Mouse (Mus musculus) intestine, embryonic 14.5 days (tissue): ENCODE data around the gene Cdc5l. TPM values are rescaled to one million over a fixed set of nuclear protein-coding genes. Genes with fewer than 3 reads are reported as not detected.
A peak's percentile ranks its signal among the peaks of the same experiment; 100 is the strongest.

Experiments
- ATAC-seq: fragments of 200-750 bp; cut with Nextera tagmentation; replicated peaks from 2 replicates; pipeline ENCODE4 v1.8.0; 2017; ENCODE audit warnings: low read depth, moderate number of reproducible peaks, moderate TSS enrichment, moderate library complexity; ENCODE audit not compliant: low FRiP score, low TSS enrichment
- DNase-seq: peaks from one replicate; pipeline ENCODE4 v3.0.0-alpha.2; 2018; ENCODE audit warnings: low spot score
- H3K27ac ChIP-seq: fragments of 300-500 bp; sonication (generic); 2 replicates; pipeline ENCODE4 v1.5.1; 2014; ENCODE audit warnings: low read depth, mild to moderate bottlenecking, control low read depth
- H3K27me3 ChIP-seq: fragments of 300-500 bp; sonication (generic); replicated peaks from 2 replicates; pipeline ENCODE4 v1.6.1; 2014; ENCODE audit warnings: low read length, control low read depth; ENCODE audit not compliant: control insufficient read depth, insufficient read depth
- H3K36me3 ChIP-seq: fragments of 300-500 bp; sonication (generic); 2 replicates; pipeline ENCODE4 v1.6.1; 2014; ENCODE audit warnings: low read length, control low read depth; ENCODE audit not compliant: control insufficient read depth, insufficient read depth
- H3K4me1 ChIP-seq: fragments of 300-500 bp; sonication (generic); replicated peaks from 2 replicates; pipeline ENCODE4 v1.6.1; 2014; ENCODE audit warnings: low read length, control low read depth, mixed read lengths; ENCODE audit not compliant: control insufficient read depth, insufficient read depth
- H3K4me2 ChIP-seq: fragments of 300-500 bp; sonication (generic); 2 replicates; pipeline ENCODE4 v1.6.1; 2014; ENCODE audit warnings: low read length
- H3K4me3 ChIP-seq: fragments of 300-500 bp; sonication (generic); 2 replicates; pipeline ENCODE4 v1.5.1; 2014; ENCODE audit warnings: low read depth, low read length, control low read depth, mixed read lengths
- H3K9ac ChIP-seq: fragments of 300-500 bp; sonication (generic); 2 replicates; pipeline ENCODE4 v1.6.1; 2014; ENCODE audit warnings: mild to moderate bottlenecking, low read length
- H3K9me3 ChIP-seq: fragments of 300-500 bp; sonication (generic); 2 replicates; pipeline ENCODE4 v1.6.1; 2016; ENCODE audit warnings: low read length, control low read depth; ENCODE audit not compliant: control insufficient read depth
- WGBS: fragments of 180-500 bp; shearing (Covaris S2); extraction: QIAGEN DNeasy Blood & Tissue Kit; methylation state at CpG from one replicate; pipeline ENCODE4 v1.1.7; 2014; 5-methylcytosine and 5-hydroxymethylcytosine counted together
- polyA plus RNA-seq: library from polyadenylated mRNA; unstranded; fragments of >200 nt; fragmentation: Nextera tagmentation; extraction: Ambion mirVana; gene quantifications from 2 replicates; pipeline ENCODE4 v1.2.1, GENCODE M21; 2014

Gene Cdc5l
- 62.6 and 68.3 TPM in 2 replicates for polyA plus RNA-seq

DNA sequence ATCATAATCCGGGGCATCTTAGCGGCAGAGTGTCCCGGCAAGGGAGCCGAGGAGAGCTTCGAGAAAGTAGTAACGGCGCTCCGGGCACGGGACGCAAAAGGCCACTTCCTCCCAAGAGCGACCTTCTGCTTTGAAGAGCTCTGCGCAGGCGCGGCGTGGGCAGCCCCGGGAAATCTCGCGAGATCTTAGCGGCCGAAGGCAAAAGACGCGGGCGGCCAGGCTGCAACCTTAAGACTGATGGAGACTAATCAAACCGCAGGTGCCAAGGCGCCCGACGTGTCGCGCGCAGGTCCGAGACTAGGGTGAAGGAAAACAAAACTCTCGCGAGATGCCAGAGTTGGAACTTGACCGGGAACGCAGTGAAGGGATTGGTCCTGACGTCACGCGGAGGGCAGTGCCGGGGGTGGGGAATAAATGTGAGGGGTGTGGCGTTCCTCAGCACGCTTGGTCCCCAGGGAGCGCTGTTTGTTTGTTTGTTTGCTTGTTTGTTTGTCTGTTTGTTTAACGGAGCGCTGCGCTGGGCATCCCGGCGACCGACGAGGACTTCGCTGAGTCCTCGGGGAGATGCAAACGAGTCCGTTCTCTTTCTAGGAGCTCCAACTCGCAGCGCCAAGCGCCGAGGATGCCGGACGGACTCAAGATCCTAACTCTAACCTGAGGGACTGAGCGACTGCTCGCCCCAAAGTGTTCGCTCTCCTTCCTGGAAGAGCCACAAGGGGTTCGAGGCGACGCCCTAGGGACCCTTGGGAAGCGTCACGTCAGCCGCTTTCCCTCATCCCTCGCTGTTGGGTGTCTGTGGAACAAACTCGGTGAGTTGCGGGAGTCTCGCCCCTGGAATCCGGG lies at the start of gene Cdc5l:
TSS of gene Cdc5l (minus strand) at position 319 of the 843 bp plus-strand sequence.
- under 1% methylated on average over 73 of the region's 73 CpGs for WGBS
- H3K27ac ChIP-seq: peak within 1 kb of the TSS; percentile 97
- H3K9me3 ChIP-seq: no peaks in the 10 kb centered on the region
- H3K27me3 ChIP-seq: no peaks in the 10 kb centered on the region
- DNase-seq: peak; percentile 98
- H3K36me3 ChIP-seq: peaks cover 13% of the 10 kb centered on the region
- peaks cover 21% of the 10 kb centered on the region for H3K4me1 ChIP-seq
- peak; percentile 98 for ATAC-seq
- peak within 1 kb of the TSS; percentile 82 for H3K4me3 ChIP-seq
- peak within 1 kb of the TSS; percentile 88 for H3K9ac ChIP-seq
- H3K4me2 ChIP-seq: peak within 1 kb of the TSS; percentile 90

DNA sequence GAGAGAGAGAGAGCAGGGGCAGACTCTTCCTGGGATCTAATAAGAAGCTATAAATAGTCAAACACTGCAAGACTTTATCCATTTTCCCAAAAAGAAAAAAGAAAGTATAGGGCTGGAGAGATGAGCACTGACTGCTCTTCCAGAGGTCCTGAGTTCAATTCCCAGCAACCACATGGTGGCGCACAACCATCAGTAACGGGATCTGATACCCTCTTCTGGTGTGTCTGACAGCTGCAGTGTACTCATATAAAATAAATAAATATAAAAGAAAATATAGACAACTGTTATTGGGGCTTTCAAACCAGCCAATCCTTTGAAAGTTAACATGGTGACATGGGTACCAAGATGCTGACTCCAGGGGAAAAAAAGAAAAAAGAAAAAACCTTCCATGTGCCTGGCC lies 46.9 kb upstream of the Cdc5l start:
- WGBS: 31% methylated on average over 2 of the region's 2 CpGs
- peaks cover 8% of the 10 kb centered on the region; the same call in 1 of the 2 replicates for H3K27me3 ChIP-seq

DNA sequence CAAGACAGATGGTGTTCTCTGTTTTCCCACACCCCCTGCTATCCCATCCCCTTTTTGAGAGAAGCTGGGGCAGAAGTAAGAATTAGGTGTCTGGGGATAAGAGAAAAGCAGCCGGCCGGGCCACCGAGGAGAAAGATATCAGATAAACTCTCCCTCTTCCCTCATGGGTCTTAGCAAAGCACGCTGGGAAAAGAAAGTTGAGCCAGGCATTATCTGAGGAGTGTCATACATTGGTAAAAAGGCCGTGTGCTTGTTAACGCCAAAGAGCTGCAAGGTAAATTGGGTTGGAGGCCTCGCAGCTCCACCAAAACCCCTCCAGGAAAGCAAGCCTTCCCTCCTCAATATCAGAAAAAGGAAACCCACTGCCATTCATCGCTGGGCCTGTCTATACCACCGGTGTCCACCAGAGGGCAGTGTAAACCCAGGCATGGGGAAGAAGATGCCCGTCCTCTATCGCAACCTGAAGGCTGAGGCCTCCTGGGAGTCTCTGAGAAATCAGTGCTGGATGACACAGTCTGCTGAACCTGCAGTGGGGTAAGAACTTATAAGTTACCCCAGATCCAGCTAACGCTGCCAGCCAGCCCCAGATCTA lies 44.8 kb upstream of the Cdc5l start:
- ATAC-seq: no peak
- WGBS: 15% methylated on average over 12 of the region's 12 CpGs

More for the DNA sequence above, 46.9 kb upstream of the Cdc5l start:
- DNase-seq: no peak
- Histone ChIP-seq H3K27ac (no peak overlapping the region), H3K9me3 (no peaks in the 10 kb centered on the region), H3K4me2 (no peak overlapping the region), H3K4me1 (no peaks in the 10 kb centered on the region), H3K4me3 (no peak overlapping the region), H3K36me3 (no peaks in the 10 kb centered on the region), H3K9ac (no peak overlapping the region)
- ATAC-seq: no peak

DNA sequence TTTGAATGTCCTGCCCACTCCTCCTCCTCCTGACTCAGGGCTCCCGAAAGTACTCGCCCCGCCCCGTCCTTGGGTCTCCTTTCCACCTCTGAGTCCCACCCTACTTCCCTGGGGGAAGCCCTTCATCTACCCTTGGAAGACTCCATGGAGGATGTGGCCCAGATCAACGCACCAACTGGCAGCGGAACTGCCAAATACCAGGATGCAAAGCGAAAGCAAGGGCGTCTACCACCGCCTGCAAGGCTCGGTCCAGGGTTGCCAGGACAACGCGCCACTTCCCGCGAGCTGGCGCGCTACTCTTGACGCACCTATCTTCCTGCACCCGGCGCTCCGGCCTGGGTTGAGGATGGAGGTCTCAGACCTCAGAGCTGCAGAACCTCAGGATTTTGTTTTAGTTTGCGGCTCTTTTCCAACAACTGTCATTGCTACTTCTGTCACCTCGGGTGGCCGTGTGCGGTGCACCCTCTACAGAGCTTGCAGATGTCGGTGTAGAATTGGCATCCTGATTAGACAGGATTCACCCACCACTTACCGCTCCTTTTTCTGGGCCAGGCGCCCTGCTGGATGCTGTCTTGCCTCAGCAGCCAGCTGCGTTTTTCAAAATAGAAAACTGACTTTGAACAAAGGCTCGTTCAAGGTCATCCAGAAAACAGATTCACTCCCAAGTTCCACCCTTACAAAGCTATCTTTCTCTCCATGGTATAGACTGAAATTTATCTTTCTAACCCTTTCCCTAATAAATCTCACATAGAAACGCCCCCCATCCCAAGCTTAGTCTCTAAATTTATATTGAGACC lies 41.3 kb upstream of the Cdc5l start, which contains the start of gene Spats1:
TSS of gene Spats1 (minus strand) at position 747 of the 797 bp plus-strand sequence.
- peak within 1 kb of the TSS; percentile 32; the same call in 1 of the 2 replicates for H3K9ac ChIP-seq

More for the DNA sequence above, 44.8 kb upstream of the Cdc5l start:
- Histone ChIP-seq H3K9ac (no peak overlapping the region), H3K4me1 (no peaks in the 10 kb centered on the region; the same call in 1 of the 2 replicates), H3K9me3 (no peaks in the 10 kb centered on the region), H3K4me2 (no peak overlapping the region), H3K36me3 (no peaks in the 10 kb centered on the region), H3K4me3 (no peak overlapping the region), H3K27me3 (peaks cover 26% of the 10 kb centered on the region), H3K27ac (no peak overlapping the region)
- DNase-seq: peak; percentile 96

DNA sequence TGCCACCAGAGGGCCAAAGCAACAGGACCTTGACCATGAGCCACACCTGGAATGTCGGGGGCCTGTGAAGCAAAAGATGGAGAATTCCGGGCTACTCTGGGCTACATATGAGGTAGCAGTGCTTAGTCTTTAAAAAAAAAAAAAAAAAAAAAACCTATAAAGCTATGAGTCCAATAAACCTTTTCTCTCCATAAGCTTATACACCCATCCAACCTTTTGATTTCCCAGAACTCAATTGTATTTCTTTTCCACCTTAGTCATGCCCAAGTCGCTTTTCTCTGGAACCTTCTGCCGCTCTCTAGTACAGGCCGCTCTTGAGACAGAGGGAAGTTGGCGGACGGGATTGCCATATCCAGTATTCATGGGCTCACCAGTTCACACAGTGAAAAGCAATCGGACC lies 40.6 kb upstream of the Cdc5l start:
- Histone ChIP-seq H3K4me3 (0 out of 2 replicates have a peak overlapping the region, but pooled peaks have one; percentile 36), H3K9me3 (no peaks in the 10 kb centered on the region), H3K36me3 (no peaks in the 10 kb centered on the region), H3K4me1 (no peaks in the 10 kb centered on the region; the same call in 1 of the 2 replicates), H3K9ac (no peak overlapping the region), H3K4me2 (peak overlapping the region; percentile 58; the same call in 1 of the 2 replicates), H3K27me3 (peaks cover 28% of the 10 kb centered on the region), H3K27ac (no peak overlapping the region)
- WGBS: 68% methylated on average over 8 of the region's 8 CpGs
- DNase-seq (no peak), ATAC-seq (no peak)

More for the DNA sequence above, 41.3 kb upstream of the Cdc5l start, which contains the start of gene Spats1:
- peaks cover 28% of the 10 kb centered on the region for H3K27me3 ChIP-seq
- H3K36me3 ChIP-seq: no peaks in the 10 kb centered on the region
- H3K4me3 ChIP-seq: peak within 1 kb of the TSS; percentile 36
- DNase-seq (peak; percentile 73), ATAC-seq (peak; percentile 65; the same call in 1 of the 2 replicates)
- 4% methylated on average over 30 of the region's 30 CpGs for WGBS
- peak within 1 kb of the TSS; percentile 58 for H3K4me2 ChIP-seq
- H3K27ac ChIP-seq: no peak within 1 kb of the TSS
- no peaks in the 10 kb centered on the region for H3K9me3 ChIP-seq
- no peaks in the 10 kb centered on the region; the same call in 1 of the 2 replicates for H3K4me1 ChIP-seq

DNA sequence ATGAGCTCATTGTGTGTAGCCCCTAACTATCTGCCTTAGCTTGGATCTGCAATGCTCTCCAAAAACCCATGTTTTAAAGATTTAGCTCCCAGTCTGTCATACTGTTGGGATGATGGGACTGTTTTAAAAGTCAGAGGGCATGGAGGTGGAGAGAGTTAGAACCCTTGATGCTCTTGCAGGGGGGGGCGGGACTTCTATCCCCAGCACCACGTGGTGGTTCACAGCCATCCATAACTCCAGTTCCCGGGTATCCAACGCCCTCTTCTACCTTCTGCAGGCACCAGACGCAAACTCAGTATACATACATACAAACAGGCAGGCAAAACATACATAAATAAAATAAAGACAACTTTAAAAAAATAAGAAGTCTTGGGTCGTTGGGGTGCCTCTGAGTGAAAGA lies 40.1 kb upstream of the Cdc5l start:
- Histone ChIP-seq H3K4me1 (no peaks in the 10 kb centered on the region; the same call in 1 of the 2 replicates), H3K4me3 (no peak overlapping the region), H3K9me3 (no peaks in the 10 kb centered on the region), H3K9ac (no peak overlapping the region), H3K36me3 (no peaks in the 10 kb centered on the region), H3K4me2 (no peak overlapping the region), H3K27ac (no peak overlapping the region), H3K27me3 (peaks cover 28% of the 10 kb centered on the region)
- no peak for ATAC-seq
- no peak for DNase-seq
- 72% methylated on average over 6 of the region's 6 CpGs for WGBS

DNA sequence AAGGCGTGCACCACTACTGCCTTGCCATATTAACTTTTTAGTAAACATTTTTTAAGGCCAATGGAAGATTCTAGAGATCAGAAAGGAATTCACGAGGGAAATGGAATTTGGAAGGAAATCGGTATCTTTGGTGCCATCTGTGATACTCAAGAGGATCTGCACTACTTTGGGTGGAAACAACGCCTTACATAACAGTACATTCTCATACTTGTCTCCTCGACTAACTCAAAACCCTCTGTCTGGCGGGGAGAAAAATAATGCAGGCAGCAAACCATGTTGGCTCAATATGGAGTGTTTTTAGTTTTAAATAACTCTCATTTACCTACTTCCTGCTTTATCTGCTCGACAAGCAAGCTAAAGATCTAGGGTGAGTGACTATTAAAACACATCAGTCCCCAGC lies 37.2 kb upstream of the Cdc5l start:
- Histone ChIP-seq H3K27me3 (peaks cover 23% of the 10 kb centered on the region), H3K4me3 (no peak overlapping the region), H3K4me2 (no peak overlapping the region), H3K27ac (no peak overlapping the region), H3K9me3 (0 out of 2 replicates have a peak, but pooled peaks cover 3% of the 10 kb centered on the region), H3K9ac (no peak overlapping the region), H3K36me3 (no peaks in the 10 kb centered on the region), H3K4me1 (no peaks in the 10 kb centered on the region; the same call in 1 of the 2 replicates)
- DNase-seq: no peak
- 86% methylated on average over 7 of the region's 7 CpGs for WGBS
- no peak for ATAC-seq

DNA sequence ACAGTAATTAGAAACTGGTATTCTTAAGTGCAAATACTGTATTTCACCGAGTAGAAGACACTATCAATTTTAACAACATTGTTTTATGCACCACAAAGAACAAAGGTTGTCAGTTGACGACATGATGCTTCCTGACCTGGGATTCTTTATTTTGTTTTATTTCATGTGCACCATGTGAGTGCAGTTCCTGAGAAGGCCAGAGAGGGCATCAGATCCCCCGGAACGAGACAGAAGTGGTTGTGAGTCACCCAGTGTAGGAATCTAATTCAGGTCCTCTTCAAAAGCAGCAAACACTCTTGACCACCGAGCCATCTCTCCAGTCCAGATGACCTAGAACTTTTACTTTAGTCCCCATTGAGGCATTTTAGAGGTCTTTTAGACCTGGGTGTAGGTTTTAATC lies 34.8 kb upstream of the Cdc5l start:
- Histone ChIP-seq H3K4me2 (no peak overlapping the region), H3K27ac (no peak overlapping the region), H3K9ac (no peak overlapping the region), H3K4me1 (no peaks in the 10 kb centered on the region), H3K4me3 (no peak overlapping the region), H3K36me3 (no peaks in the 10 kb centered on the region), H3K27me3 (0 out of 2 replicates have a peak, but pooled peaks cover 2% of the 10 kb centered on the region), H3K9me3 (0 out of 2 replicates have a peak, but pooled peaks cover 3% of the 10 kb centered on the region)
- WGBS: 82% methylated on average over 5 of the region's 5 CpGs
- DNase-seq (no peak), ATAC-seq (no peak)
